Mouse (Mus musculus) ES-Bruce4 (cell line): Measurements from ENCODE around the gene Hp. TPM values are rescaled to one million over a fixed set of nuclear protein-coding genes. Genes with fewer than 3 reads are reported as not detected.

ENCODE experiments used
- H3K27ac ChIP-seq: 2 replicates; pipeline ENCODE4 v1.5.1; 2012; ENCODE audit warnings: low read length, inconsistent platforms; ENCODE audit not compliant: insufficient read depth
- H3K27me3 ChIP-seq: 2 replicates; pipeline ENCODE4 v1.6.1; 2012; ENCODE audit warnings: mild to moderate bottlenecking, low read length, inconsistent platforms; ENCODE audit not compliant: control insufficient read depth, poor library complexity, insufficient read depth, severe bottlenecking
- H3K36me3 ChIP-seq: 2 replicates; pipeline ENCODE4 v1.6.1; 2012; ENCODE audit warnings: inconsistent platforms, mild to moderate bottlenecking, low read length, moderate library complexity; ENCODE audit not compliant: control insufficient read depth, poor library complexity, insufficient read depth, severe bottlenecking
- H3K4me1 ChIP-seq: one replicate; pipeline ENCODE4 v1.8.1; 2011; ENCODE audit warnings: low read length; ENCODE audit not compliant: control insufficient read depth, insufficient read depth
- H3K4me3 ChIP-seq: 2 replicates; pipeline ENCODE4 v1.5.1; 2011; ENCODE audit warnings: low read depth, mild to moderate bottlenecking, low read length
- H3K9ac ChIP-seq: 2 replicates; pipeline ENCODE4 v1.6.1; 2012; ENCODE audit warnings: low read depth, mild to moderate bottlenecking, inconsistent platforms; ENCODE audit not compliant: poor library complexity, severe bottlenecking
- H3K9me3 ChIP-seq: replicated peaks from 2 replicates; pipeline ENCODE4 v1.6.1; 2012; ENCODE audit warnings: mild to moderate bottlenecking, low read length, inconsistent platforms; ENCODE audit not compliant: control insufficient read depth, poor library complexity, insufficient read depth, severe bottlenecking
- CTCF ChIP-seq: IDR thresholded peaks from one replicate; pipeline ENCODE4 v1.8.1; 2011; ENCODE audit warnings: low read depth, low read length
- EP300 ChIP-seq: IDR thresholded peaks from 2 replicates; pipeline ENCODE4 v1.6.1; 2011; ENCODE audit warnings: low read depth, low read length; ENCODE audit not compliant: insufficient read depth
- POLR2A ChIP-seq: IDR thresholded peaks from one replicate; pipeline ENCODE4 v1.8.1; 2011; ENCODE audit warnings: low read length; ENCODE audit not compliant: insufficient read depth
- polyA plus RNA-seq: library from polyadenylated mRNA; stranded (reverse); fragments of >200 nt; gene quantifications from 2 replicates; pipeline ENCODE4 v1.2.4, GENCODE M21; 2011; ENCODE audit warnings: low read depth; ENCODE audit not compliant: missing spikeins, insufficient read depth, insufficient read length

The Hp gene
- polyA plus RNA-seq, 1 experiment: not detected

DNA sequence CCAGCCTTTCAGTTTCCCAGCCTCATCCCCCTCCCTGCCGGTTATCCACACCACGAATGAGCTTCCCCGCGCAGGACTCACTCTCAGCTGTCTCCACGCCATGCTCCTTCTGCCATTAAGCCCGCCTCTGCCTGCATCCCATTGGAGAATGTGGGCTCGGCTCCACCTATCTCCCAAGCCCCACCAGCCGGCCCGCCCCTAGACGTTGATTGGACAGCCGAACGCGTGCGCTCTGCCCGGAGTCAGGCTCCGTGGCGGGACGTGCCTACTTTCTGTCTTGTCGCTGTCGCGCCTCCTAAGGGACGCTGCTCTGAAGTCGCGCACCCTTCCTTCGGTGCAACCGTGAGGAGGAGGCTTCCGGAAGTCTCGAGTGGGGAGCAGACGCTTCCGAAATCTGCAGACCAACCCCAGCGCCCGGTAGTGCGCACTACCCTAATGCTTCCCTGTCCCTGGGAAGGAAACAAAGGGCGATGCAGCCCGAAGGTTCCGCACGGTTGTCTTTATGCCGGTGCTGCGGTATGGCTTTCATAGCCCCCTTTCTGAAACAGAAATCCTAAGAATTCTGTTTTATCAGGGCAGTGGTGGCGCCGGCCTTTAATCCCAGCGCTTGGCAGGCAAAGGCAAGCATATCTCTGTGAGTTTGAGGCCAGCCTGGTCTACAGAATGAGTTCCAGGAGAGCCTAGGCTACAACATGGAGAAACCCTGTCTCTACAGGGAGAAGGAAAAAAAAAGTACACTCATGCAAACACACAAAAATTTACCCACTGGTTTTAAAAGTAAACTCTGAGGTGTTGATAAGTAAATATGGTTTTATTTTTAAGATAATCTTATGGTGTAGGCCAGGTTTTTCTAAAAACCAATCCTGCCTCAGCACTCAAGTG, 29.5 kb upstream of the Hp start, which contains the start of gene Dhodh:
Gene Dhodh, minus strand, starts transcription at position 403 of the 882 bp plus-strand sequence.
- H3K27ac ChIP-seq: peak within 1 kb of the TSS; percentile 78
- H3K9me3 ChIP-seq: no peaks in the 10 kb centered on the region
- no peaks in the 10 kb centered on the region for H3K27me3 ChIP-seq
- H3K4me3 ChIP-seq: peak within 1 kb of the TSS; percentile 73
- TF ChIP-seq POLR2A: peak; percentile 93
- TF ChIP-seq EP300: peak; percentile 31; the same call in 1 of the 2 replicates
- no peak for TF ChIP-seq CTCF
- no peaks in the 10 kb centered on the region for H3K4me1 ChIP-seq
- peaks cover 17% of the 10 kb centered on the region for H3K36me3 ChIP-seq
- H3K9ac ChIP-seq: peak within 1 kb of the TSS; percentile 70

DNA sequence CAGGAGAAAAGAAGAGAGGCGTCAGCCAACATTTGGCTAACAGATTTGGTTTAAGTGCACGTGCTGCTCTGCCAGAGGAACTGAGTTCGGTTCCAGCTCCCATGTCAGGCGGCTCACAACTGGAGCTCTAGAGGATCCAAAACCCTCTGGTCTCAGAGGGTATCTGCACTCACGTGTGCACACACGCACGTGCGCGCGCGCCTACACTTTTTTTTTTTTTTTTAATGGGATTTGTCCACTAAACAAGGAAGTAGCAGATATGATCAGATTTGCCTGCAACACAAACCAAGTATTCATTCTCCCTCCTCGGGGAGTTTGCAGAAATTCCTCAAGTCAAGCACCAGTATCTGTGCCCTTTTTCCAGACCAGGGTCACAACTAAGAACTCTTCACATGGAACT, 28.7 kb upstream of the Hp start:
- TF ChIP-seq CTCF: no peak
- no peak for TF ChIP-seq POLR2A
- no peak for TF ChIP-seq EP300
- no peaks in the 10 kb centered on the region for H3K9me3 ChIP-seq
- peak overlapping the region; percentile 73 for H3K4me3 ChIP-seq
- no peaks in the 10 kb centered on the region for H3K27me3 ChIP-seq
- H3K27ac ChIP-seq: no peak overlapping the region
- no peaks in the 10 kb centered on the region for H3K4me1 ChIP-seq
- peak overlapping the region; percentile 70 for H3K9ac ChIP-seq
- peaks cover 26% of the 10 kb centered on the region for H3K36me3 ChIP-seq

DNA sequence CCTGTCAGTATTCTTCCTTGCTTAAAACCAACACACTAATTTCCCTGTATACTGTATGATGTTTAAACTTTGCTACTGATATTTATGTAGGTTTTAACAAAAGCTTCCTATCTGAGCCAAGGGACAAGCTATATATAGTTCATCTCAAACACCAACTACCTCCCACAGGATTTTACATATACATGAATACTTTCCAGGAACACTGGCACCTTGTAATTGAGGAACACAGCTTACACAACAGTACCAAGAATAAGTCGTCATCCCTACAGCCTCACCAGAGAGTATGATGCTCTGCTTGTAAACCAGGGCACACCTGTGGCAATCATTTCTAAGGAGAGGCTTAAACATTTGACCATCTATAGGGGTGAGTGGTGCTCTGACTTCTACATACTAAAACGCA, 27.8 kb upstream of the Hp start:
- H3K27me3 ChIP-seq: no peaks in the 10 kb centered on the region
- no peak overlapping the region for H3K9ac ChIP-seq
- TF ChIP-seq EP300: no peak
- TF ChIP-seq POLR2A: no peak
- TF ChIP-seq CTCF: no peak
- H3K9me3 ChIP-seq: no peaks in the 10 kb centered on the region
- no peaks in the 10 kb centered on the region for H3K4me1 ChIP-seq
- H3K27ac ChIP-seq: no peak overlapping the region
- H3K4me3 ChIP-seq: no peak overlapping the region
- H3K36me3 ChIP-seq: peaks cover 34% of the 10 kb centered on the region

DNA sequence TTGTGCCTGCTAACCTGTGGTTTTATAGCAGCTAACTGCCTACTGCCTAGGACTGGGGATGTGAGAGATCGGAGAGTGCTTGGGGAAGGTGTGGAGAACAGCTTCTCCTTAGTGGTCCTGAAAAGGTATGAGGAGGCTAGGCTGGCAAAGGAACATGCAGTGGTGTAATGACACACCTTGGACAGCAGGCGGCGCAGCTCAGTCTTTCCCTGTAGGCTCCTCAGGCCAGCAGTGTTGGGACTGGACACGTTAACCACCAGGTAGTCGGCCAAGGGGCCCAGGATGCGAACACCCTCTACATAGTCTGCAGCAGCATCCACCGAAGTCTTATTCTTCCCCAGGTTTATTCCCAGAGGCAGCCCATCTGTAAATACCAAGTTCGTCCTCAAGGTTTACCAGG, 16.9 kb upstream of the Hp start:
- TF ChIP-seq EP300 (no peak), CTCF (peak; percentile 96)
- Histone ChIP-seq H3K9me3 (no peaks in the 10 kb centered on the region), H3K27me3 (no peaks in the 10 kb centered on the region), H3K4me1 (no peaks in the 10 kb centered on the region), H3K9ac (no peak overlapping the region), H3K36me3 (peaks cover 37% of the 10 kb centered on the region), H3K27ac (no peak overlapping the region), H3K4me3 (no peak overlapping the region)

DNA sequence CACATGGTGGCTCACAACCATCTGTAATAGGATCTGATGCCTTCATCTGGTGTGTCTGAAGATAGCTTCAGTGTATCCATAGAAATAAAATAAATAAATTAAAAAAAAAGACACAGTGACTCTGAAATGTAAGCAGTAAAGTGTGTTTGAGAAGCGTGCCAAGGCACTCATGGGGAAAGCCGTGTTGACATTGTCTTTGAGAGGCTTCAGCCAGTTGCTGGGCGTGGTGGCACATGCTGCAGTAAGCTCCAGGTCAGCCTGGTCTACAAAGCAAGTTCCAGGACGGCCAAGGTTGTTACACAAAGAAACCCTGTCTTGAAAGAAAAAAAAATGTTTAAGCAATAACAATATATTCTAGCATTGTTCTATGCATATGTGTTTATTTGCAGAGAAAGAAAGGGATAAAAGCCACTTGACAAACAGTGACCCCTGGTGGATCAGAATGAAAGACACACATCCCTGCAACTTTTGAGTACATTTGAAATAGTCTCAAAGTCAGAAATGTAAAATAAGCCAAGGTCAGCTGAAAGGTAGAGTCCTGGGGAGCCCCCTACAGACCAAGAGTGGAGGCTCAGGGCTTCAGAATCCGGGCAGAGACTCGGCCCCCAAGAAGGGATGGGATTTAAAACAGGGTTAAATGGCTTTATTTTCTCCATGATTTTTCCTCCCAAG, 14.3 kb upstream of the Hp start:
- no peaks in the 10 kb centered on the region for H3K9me3 ChIP-seq
- peaks cover 29% of the 10 kb centered on the region for H3K36me3 ChIP-seq
- peak; percentile 15 for TF ChIP-seq CTCF
- TF ChIP-seq POLR2A: no peak
- H3K9ac ChIP-seq: no peak overlapping the region
- no peak overlapping the region for H3K4me3 ChIP-seq
- H3K27me3 ChIP-seq: no peaks in the 10 kb centered on the region
- H3K4me1 ChIP-seq: no peaks in the 10 kb centered on the region
- H3K27ac ChIP-seq: no peak overlapping the region

DNA sequence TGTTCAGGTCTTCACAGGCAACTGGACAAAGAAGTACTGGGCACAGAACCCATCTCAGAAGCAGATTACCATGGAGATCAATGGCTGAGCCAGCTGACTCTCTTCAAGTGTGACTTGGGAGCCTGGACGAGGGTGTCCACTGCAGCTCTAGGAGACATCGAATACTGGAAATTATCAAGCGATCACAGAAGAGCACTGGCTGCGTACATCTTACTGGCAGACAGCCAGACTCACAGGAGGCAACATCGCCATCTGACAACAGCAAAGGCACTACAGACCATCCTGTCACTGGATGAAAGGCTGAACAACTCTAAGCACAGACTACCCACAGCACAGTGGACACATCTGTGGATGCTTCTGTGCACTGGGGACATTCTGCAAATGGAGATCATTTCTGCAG, 13.2 kb upstream of the Hp start:
- Histone ChIP-seq H3K4me3 (no peak overlapping the region), H3K27me3 (no peaks in the 10 kb centered on the region), H3K36me3 (peaks cover 29% of the 10 kb centered on the region), H3K27ac (no peak overlapping the region), H3K9me3 (no peaks in the 10 kb centered on the region), H3K9ac (no peak overlapping the region), H3K4me1 (no peaks in the 10 kb centered on the region)
- TF ChIP-seq CTCF: no peak
- TF ChIP-seq POLR2A: no peak
- no peak for TF ChIP-seq EP300
